Mouse (Mus musculus) layer of hippocampus, postnatal 14 days (tissue): ENCODE data around the gene Tcte1. TPM values are rescaled to one million over a fixed set of nuclear protein-coding genes. Genes with fewer than 3 reads are reported as not detected.
A peak's percentile ranks its signal among the peaks of the same experiment; 100 is the strongest.

Experiments used
- DNase-seq, 2 experiments: peaks; one replicate each; pipeline ENCODE4 v3.0.0; 2021 to 2022; ENCODE audit warnings: low spot score in 2 of 2, mixed read lengths in 1 of 2
- total RNA-seq, 2 experiments: library from RNA; stranded (reverse); gene quantifications; 2 replicates each; pipeline ENCODE4 v1.2.3; 2021

Tcte1 gene
- total RNA-seq, 2 experiments from 2014 or later: 0.88 to 1.1 TPM

GRCm38 (mm10) chr17:45510871-45511270 lies 12.4 kb upstream of the Tcte1 start:
- DNase-seq: no peak

GRCm38 (mm10) chr17:45511757-45512156 lies 11.5 kb upstream of the Tcte1 start:
- no peak for DNase-seq

DNA sequence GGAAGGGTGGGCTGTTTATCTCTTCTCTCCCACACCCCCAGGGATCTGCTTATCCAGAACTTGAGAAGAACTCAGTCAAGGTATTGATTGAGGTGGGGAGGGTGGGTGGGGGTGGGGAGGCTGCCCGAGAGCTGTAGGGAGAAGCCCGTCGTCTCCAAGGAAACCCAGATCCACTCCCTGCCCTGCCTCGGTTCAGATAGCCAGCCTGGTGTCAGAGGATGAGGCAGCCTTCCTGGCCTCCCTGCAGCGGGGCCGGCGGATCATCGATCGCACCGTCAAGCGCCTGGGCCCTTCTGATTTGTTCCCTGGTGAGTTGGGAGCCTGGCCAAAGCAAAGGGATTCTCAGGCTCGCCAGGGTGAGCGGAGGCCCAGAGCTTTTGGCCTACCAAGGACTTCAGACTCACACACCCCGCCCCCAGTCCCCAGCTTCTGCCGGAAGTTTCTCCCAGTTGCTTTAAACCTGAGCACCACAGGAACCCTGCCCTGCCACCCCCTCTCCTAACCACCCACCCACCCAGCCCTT lies 8.0 kb upstream of the Tcte1 start:
- no peak for DNase-seq

GRCm38 (mm10) chr17:45515806-45516205 lies 7.4 kb upstream of the Tcte1 start:
- no peak for DNase-seq

DNA sequence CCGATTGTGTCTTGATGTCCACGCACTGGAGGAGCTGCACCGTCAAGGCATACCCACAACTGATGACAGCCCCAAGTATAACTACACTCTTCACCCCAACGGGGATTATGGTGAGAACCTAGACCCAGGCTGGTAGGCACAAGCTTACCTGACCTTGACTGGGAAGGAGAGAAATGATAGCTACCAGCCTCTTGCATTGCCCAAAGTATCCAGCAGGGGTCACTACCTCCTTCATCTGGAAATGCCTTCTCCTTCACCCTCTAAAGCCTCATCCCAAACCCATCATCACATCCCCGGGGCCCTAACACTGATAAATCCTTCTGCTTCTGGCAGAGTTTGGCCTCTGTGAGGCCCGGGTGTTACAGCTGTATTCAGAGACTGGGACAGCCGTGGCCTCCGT lies 6.7 kb upstream of the Tcte1 start:
- DNase-seq: peak; percentile 77 to 84

DNA sequence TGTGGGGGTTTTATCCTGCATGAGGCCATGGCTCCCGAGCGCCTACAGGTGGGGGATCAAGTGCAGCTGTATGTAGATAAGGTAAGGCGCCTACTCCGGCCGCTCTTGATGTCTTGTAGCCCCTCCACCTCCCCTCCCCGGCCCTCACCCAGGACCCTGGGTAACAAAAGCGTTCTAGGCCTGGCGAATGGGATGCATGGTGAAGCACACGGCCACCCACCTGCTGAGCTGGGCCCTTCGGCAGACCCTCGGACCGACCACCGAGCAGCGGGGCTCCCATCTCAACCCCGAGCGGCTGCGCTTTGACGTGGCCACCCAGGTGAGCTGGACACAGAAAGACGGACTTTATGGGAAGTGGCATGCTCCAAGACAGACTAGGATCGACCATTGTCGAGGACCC lies 6.1 kb upstream of the Tcte1 start:
- no peak for DNase-seq

DNA sequence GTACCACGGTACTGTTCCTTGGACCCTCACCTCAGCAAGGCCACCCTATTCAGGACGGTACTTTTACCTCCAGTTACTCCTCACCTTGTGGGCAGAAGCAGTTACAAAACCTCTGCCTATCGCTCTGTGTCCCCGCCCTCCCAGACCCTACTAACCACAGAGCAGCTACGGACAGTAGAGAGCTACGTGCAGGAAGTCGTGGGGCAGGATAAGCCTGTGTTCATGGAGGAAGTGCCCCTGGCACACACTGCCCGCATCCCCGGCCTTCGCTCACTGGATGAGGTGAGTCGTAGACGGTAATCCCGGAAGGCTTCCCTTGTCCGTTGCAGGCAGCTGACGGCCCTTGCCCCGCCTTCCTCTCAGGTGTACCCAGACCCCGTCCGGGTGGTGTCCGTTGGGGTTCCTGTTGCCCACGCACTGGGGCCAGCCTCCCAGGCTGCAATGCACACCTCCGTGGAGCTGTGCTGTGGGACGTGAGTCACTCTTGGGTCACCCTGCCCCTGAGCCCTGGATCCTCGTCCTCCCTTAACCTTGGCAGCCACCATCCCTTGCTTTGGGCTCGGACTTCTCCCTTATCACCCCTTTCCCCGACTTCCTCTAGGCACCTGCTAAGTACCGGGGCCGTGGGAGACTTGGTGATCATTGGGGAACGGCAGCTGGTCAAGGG lies 5.6 kb upstream of the Tcte1 start:
- no peak for DNase-seq

- DNase-seq: no peak
Measured at GRCm38 (mm10) chr17:45518766-45519475, 4.3 kb upstream of the Tcte1 start.

DNA sequence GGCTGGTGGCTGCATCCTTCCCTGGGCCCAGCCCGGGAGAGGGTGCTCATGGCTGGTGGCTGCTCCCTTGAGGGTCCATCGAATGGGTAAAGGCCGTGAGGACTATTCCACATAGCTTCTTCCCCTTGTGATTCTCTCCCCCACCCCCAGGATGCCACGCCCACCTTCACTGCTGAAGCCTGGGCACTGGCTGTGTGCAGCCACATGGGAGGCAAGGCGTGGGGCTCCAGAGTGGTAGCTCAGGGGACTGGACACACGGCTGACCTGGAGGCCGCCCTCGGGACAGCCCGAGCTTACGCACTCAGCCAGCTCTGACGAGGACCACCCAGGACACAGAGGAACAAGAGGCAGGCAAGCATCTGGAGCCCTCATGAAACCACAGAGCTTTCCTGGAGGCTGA lies 3.1 kb upstream of the Tcte1 start:
- DNase-seq: no peak

GRCm38 (mm10) chr17:45524961-45525360 lies 1.7 kb downstream of the Tcte1 start:
- DNase-seq: no peak

DNA sequence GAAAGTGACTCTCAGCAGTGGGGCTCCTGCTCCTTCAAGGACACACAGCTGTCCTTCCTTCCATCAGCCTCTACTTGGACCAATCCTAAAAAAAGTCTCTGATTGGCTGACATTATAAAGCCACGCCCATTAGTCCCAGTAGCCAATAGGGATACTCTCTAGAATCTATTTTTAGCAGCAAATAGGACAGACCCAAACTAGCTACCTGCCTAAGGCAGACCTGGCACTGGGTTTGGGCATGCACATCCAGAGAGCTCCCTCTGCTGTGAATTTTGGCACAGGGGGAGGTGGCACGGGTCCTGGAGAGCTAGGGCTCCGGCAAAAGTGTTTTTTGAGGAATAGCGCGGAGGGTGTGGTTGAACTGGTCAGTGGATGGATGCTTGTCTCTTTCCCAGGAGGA lies 3.3 kb downstream of the Tcte1 start:
- DNase-seq: no peak

GRCm38 (mm10) chr17:45530346-45530782 lies 7.1 kb downstream of the Tcte1 start:
- no peak for DNase-seq

DNA sequence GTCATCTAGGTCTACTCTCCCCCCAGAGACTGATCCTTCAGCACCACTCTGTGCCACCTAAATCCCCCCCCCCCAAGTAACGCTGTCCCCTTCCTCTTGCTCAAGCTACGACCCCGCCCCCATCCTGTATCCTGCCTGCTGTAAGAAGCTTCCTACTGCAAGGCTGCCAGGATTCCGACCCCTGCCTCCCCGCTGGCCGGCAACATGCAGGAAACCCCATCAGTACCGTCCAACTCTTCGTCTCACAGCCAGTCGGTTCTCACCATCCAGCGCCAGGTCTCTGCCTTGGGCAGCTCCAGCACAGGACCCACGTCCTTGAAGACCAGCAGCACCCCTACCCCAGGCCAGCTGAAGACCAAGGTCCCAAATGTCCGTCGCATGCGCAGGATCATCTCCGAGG lies 9.7 kb downstream of the Tcte1 start:
- no peak for DNase-seq

DNA sequence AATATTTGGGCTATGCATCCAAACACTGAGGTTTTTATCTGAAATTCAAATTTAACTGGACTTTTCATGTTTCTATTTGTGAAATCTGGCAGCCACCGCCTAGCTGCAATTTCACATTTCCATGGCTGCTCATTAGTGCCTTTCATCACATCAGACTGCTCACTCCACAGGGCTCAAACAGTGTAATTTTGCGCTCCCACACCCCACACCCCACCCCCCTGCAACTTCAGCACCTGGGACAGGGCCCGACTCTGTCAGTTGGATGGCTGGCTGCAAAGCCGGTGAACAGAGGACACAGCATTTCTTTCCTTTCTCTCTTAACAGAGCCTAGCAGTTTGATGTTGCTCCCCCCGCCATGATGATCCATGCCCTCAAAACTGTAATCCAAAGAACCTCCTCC lies 13.0 kb downstream of the Tcte1 start:
- no peak for DNase-seq

DNA sequence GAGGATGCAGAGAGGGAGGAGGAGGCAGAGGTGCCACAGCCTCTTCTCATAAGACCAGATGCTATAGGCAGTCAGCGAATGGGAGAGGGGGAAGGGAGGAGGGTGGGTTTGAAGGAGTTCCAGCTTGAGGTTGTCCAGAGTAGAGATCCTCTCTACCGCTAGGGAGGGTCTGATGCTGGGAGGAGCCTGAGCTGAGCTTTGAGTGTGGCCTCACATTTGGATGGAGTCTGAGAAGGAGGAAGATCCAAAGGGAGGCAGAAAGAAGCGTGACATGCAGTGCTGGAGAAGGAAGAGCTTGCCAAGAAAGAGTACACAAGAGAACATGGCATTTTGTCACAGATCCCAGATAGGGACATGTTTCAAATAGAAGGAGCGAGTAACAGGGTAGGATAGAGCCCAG lies 15.2 kb downstream of the Tcte1 start:
- no peak for DNase-seq

DNA sequence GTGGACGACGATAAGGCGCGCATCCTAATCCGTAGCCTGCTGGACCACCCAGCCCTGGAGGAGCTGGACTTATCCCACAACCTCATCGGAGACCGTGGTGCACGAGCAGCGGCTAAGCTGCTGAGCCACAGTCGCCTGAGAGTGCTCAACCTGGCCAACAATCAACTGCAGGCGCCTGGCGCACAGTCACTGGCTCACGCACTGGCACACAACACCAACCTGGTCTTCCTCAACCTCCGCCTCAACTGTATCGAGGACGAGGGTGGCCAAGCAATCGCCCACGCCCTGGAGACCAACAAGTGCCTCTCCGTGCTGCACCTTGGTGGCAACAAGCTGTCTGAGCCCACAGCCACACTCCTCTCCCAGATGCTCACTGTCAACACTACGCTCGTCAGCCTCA lies 16.4 kb downstream of the Tcte1 start:
- DNase-seq: no peak

- no peak for DNase-seq
Measured at GRCm38 (mm10) chr17:45542129-45542528, 18.9 kb downstream of the Tcte1 start.

GRCm38 (mm10) chr17:45542705-45543104 lies 19.5 kb downstream of the Tcte1 start:
- DNase-seq: no peak

GRCm38 (mm10) chr17:45543115-45543514 lies 19.9 kb downstream of the Tcte1 start:
- DNase-seq: no peak

DNA sequence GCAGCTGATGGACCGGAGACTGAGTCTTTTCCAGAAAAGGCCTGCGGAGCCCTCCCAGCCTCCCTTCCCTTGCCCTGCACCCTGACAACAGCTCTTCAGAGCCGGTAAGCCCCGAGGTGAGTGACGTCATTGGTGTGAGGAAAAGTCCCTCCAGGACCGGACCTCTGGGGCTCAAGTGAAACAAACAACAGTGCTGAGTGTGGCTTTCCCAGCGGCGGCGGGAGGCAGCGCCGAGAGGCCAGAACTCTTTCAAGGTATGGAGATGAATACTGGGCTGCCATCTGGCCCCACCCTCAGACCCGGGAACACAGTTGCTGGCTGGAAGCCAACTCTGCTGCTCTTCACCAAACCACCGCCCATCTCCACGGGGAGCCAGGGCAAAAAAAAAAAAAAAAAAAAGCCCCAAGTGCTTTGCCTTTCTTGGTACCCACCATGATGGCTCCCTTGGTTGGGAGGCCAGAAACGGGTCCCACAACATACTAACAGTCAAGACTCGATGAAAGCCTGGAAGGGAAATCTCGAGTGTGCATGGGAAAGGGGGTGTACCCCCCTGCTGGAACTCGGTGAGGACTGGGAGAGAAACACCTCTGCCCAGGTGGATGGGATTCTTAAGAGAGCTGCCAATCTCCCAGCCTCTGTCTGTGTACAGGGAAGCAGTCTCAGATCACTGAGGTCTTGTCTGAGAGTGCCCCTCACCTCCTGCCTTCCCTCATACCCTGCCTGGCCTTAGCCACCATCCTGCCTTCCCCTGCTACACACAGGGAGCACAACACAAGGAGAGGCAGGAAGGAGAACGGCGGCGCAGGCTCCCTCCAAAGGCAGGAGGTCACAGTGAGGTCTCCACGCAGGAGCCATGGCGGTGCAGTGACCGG lies 21.0 kb downstream of the Tcte1 start:
- no peak for DNase-seq

GRCm38 (mm10) chr17:45544873-45545277 lies 21.6 kb downstream of the Tcte1 start:
- no peak for DNase-seq
